16 mouse cellular contexts compared by ENCODE assay signal in genomic region chr2:72234085-72234484, GRCm38 (mm10).
"Had no signal": no experiment of that assay in that cellular context is flagged by ENCODE, and none has a peak within 500 bp of the region (broad histone marks: within the 10 kb centered on the region; RNA-seq: fewer than 3 reads in every experiment).

No protein-coding gene starts in this region.

- H3K27me3 ChIP-seq: kidney, embryonic 15.5 days had no signal

- H3K4me3 ChIP-seq: kidney, embryonic 15.5 days; limb, embryonic 12.5 days had no signal

- H3K9me3 ChIP-seq: kidney, embryonic 15.5 days; limb, embryonic 12.5 days had no signal

- DNase-seq: kidney, adult 11 months; kidney, adult 8-10 months; kidney, postnatal 14 days; kidney, postnatal 4 days; layer of hippocampus, adult 9-11 months; liver, postnatal 0 days; lung, embryonic 14.5 days; midbrain, embryonic 14.5 days; thymus, adult 18-20 months; thymus, postnatal 36 days had no signal

- H3K9ac ChIP-seq: kidney, embryonic 15.5 days; limb, embryonic 12.5 days; liver, embryonic 14.5 days; liver, postnatal 0 days; lung, embryonic 14.5 days had no signal

- H3K27ac ChIP-seq: kidney, embryonic 15.5 days; limb, embryonic 12.5 days; liver, embryonic 14.5 days; macrophage had no signal

- H3K36me3 ChIP-seq: kidney, embryonic 15.5 days; limb, embryonic 12.5 days had no signal

- H3K4me2 ChIP-seq: kidney, embryonic 15.5 days; limb, embryonic 12.5 days; liver, embryonic 11.5 days; lung, embryonic 14.5 days had no signal

- ATAC-seq: lung, postnatal 0 days had no signal
